Mouse (Mus musculus): ENCODE measurements around the gene Atf1.

Atf1 gene

GRCm38 (mm10) chr15:100227663-100228534, at the start of gene Atf1:
Gene Atf1, plus strand, starts transcription at chr15:100227819.
- peak; percentile 94 for DNase-seq

- DNase-seq = no peak
Measured at GRCm38 (mm10) chr15:100178487-100178886, 49.1 kb upstream of the Atf1 start.

- DNase-seq = no peak
Measured at GRCm38 (mm10) chr15:100179685-100180084, 47.9 kb upstream of the Atf1 start.

GRCm38 (mm10) chr15:100180221-100180620, 47.4 kb upstream of the Atf1 start:
- DNase-seq = peak; percentile 78

GRCm38 (mm10) chr15:100181841-100182240, 45.8 kb upstream of the Atf1 start:
- no peak for DNase-seq

- no peak for DNase-seq
Measured at GRCm38 (mm10) chr15:100182526-100183280, 44.9 kb upstream of the Atf1 start.

GRCm38 (mm10) chr15:100183510-100183909, 44.1 kb upstream of the Atf1 start:
- DNase-seq = no peak

- DNase-seq = no peak
Measured at GRCm38 (mm10) chr15:100184821-100185496, 42.7 kb upstream of the Atf1 start.

GRCm38 (mm10) chr15:100186234-100186633, 41.4 kb upstream of the Atf1 start:
- no peak for DNase-seq

- DNase-seq = no peak
Measured at GRCm38 (mm10) chr15:100186882-100187672, 40.5 kb upstream of the Atf1 start.

GRCm38 (mm10) chr15:100188542-100188941, 39.1 kb upstream of the Atf1 start:
- no peak for DNase-seq

- no peak for DNase-seq
Measured at GRCm38 (mm10) chr15:100188962-100189404, 38.6 kb upstream of the Atf1 start.

GRCm38 (mm10) chr15:100190083-100190482, 37.5 kb upstream of the Atf1 start:
- no peak for DNase-seq

GRCm38 (mm10) chr15:100198983-100199745, 28.5 kb upstream of the Atf1 start:
- DNase-seq = peak; percentile 79

- DNase-seq = peak; percentile 83
Measured at GRCm38 (mm10) chr15:100199790-100200189, 27.8 kb upstream of the Atf1 start.

- no peak for DNase-seq
Measured at GRCm38 (mm10) chr15:100201806-100202205, 25.8 kb upstream of the Atf1 start.

GRCm38 (mm10) chr15:100202431-100203015, 25.1 kb upstream of the Atf1 start:
- DNase-seq = no peak

- no peak for DNase-seq
Measured at GRCm38 (mm10) chr15:100204574-100204973, 23.0 kb upstream of the Atf1 start.

- no peak for DNase-seq
Measured at GRCm38 (mm10) chr15:100210013-100210412, 17.6 kb upstream of the Atf1 start.

GRCm38 (mm10) chr15:100213339-100213738, 14.3 kb upstream of the Atf1 start:
- DNase-seq = no peak

GRCm38 (mm10) chr15:100215092-100215491, 12.5 kb upstream of the Atf1 start:
- no peak for DNase-seq
